Mouse (Mus musculus): ENCODE data around the gene Htr6.

DNA sequence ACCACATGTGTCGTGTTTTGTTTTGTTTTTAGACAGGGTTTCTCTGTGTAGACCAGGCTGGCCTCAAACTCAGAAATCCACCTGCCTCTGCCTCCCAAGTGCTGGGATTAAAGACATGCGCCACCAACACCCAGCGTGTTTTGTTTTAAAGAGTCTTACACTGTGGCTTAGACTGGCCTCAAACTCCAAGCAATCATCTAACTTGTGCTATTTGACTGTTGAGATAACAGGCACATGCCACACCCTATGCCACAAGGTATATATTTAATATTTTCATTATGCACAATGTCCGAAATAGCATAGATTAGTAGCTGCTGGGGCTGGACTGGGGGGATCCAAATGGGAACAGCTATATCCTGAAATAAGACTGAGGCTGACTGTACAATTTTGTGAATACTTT lies 47.2 kb upstream of the Htr6 start:
- TF ChIP-seq POLR2A (IDR thresholded peaks at IDR 0.05; ENCODE audit: borderline replicate concordance, extremely low read depth, low read depth, low read length) = no peak
- no peak for TF ChIP-seq CTCF (IDR thresholded peaks at IDR 0.05; ENCODE audit: insufficient read depth, low read length)
